Mouse (Mus musculus) midbrain, embryonic 15.5 days (tissue): ENCODE results near the gene AC134908.4. TPM values are rescaled to one million over a fixed set of nuclear protein-coding genes. Genes with fewer than 3 reads are reported as not detected.

Experiments used
- ATAC-seq: fragments of 200-750 bp; cut with Nextera tagmentation; replicated peaks from 2 replicates; pipeline ENCODE4 v1.8.0; 2017; ENCODE audit warnings: moderate TSS enrichment
- H3K27ac ChIP-seq: fragments of 300-500 bp; sonication (generic); 2 replicates; pipeline ENCODE4 v1.5.1; 2015; ENCODE audit warnings: mild to moderate bottlenecking, inconsistent platforms
- H3K27me3 ChIP-seq: fragments of 300-500 bp; sonication (generic); replicated peaks from 2 replicates; pipeline ENCODE4 v1.6.1; 2015; ENCODE audit warnings: inconsistent platforms
- H3K36me3 ChIP-seq: fragments of 300-500 bp; sonication (generic); replicated peaks from 2 replicates; pipeline ENCODE4 v1.6.1; 2015; ENCODE audit warnings: inconsistent platforms
- H3K4me1 ChIP-seq: fragments of 300-500 bp; sonication (generic); 2 replicates; pipeline ENCODE4 v1.6.1; 2015; ENCODE audit warnings: inconsistent platforms
- H3K4me2 ChIP-seq: fragments of 300-500 bp; sonication (generic); 2 replicates; pipeline ENCODE4 v1.6.1; 2015; ENCODE audit warnings: inconsistent platforms, mild to moderate bottlenecking, moderate library complexity
- H3K4me3 ChIP-seq: fragments of 300-500 bp; sonication (generic); 2 replicates; pipeline ENCODE4 v1.5.1; 2015; ENCODE audit warnings: mild to moderate bottlenecking, inconsistent platforms
- H3K9ac ChIP-seq: fragments of 300-500 bp; sonication (generic); 2 replicates; pipeline ENCODE4 v1.6.1; 2015; ENCODE audit warnings: mild to moderate bottlenecking, inconsistent platforms
- H3K9me3 ChIP-seq: fragments of 300-500 bp; sonication (generic); 2 replicates; pipeline ENCODE4 v1.6.1; 2016; ENCODE audit warnings: inconsistent platforms
- WGBS: fragments of 180-500 bp; shearing (Covaris S2); methylation state at CpG from one replicate; pipeline ENCODE4 v1.1.7; 2015; ENCODE audit warnings: mixed read lengths; 5-methylcytosine and 5-hydroxymethylcytosine counted together
- polyA plus RNA-seq: library from polyadenylated mRNA; unstranded; fragments of >200 nt; fragmentation: Nextera tagmentation; extraction: Ambion mirVana; gene quantifications from 2 replicates; pipeline ENCODE4 v1.2.1, GENCODE M21; 2015

The AC134908.4 gene
- polyA plus RNA-seq, 1 experiment from 2014 or later = 1.3 TPM

DNA sequence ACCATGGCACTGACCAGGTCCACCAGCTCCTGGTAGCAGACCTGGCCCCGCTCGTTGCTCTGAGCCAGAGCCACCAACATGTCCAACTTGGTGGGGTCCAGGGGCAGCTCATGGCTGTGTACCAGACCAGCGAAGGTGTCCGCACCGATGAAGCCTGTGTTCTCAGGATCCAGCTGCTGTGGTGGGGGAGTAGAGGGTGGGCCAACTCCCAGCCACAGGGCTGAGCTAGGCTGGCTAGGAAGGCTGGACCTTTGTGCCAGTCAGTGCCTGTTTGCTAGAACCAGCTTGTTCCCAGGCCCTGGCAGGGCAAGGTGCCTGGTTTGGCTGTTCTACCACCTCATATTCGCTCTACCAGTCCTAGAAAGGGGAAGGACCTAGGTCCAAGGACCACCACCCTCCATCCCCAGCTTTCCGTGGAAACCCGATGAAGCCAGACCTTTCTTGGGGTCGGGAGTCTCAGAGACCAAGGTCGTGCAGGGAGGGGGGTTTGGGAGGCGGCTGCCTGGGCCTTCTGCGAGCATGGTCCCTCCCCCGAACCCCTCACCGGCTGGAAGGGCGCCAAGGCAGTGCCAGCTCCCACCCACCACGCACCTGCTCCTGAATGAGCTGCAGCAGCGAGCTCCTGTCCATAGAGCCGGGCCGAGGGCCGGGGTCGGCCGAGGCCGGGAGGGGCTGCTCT is 41.1 kb upstream of the AC134908.4 start:
- peaks cover 56% of the 10 kb centered on the region for H3K4me1 ChIP-seq
- H3K27ac ChIP-seq = peak overlapping the region; percentile 82
- peak overlapping the region; percentile 80 for H3K4me2 ChIP-seq
- ATAC-seq = no peak
- peak overlapping the region; percentile 48 for H3K4me3 ChIP-seq
- peaks cover 22% of the 10 kb centered on the region for H3K36me3 ChIP-seq
- H3K9ac ChIP-seq = peak overlapping the region; percentile 70
- no peaks in the 10 kb centered on the region for H3K9me3 ChIP-seq
- 20% methylated on average over 23 of the region's 23 CpGs for WGBS
- H3K27me3 ChIP-seq = no peaks in the 10 kb centered on the region

GRCm38 (mm10) chr17:25835816-25836215 is 40.4 kb upstream of the AC134908.4 start:
- Histone ChIP-seq H3K36me3 (peaks cover 22% of the 10 kb centered on the region), H3K9ac (peak overlapping the region; percentile 70; the same call in 1 of the 2 replicates), H3K4me1 (peaks cover 64% of the 10 kb centered on the region), H3K4me2 (peak overlapping the region; percentile 80), H3K9me3 (no peaks in the 10 kb centered on the region), H3K27me3 (no peaks in the 10 kb centered on the region), H3K4me3 (peak overlapping the region; percentile 48), H3K27ac (no peak overlapping the region)
- no peak for ATAC-seq
- 94% methylated on average over 16 of the region's 16 CpGs for WGBS

DNA sequence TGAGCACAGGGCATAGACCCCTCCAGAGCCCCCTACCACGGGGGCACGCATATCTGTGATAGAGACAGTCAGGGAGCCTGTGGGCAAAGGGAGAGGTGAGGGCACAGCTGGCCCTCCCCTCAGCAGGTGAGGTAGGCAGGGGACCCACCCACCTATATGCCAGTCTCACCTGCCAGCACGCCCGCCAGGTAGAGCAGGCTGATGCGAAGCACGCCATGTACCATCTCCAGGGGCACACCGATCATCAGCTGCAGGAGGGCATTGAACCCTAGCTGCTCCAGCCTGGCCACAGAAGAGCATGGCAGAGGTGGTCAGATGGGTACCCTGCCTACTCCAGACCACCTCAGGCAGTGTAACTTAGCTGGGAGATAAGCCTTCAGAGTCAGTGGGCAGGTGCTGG is 39.8 kb upstream of the AC134908.4 start:
- Histone ChIP-seq H3K36me3 (peaks cover 22% of the 10 kb centered on the region; the same call in 1 of the 2 replicates), H3K4me2 (peak overlapping the region; percentile 95; the same call in 1 of the 2 replicates), H3K27me3 (no peaks in the 10 kb centered on the region), H3K4me1 (peaks cover 69% of the 10 kb centered on the region), H3K4me3 (no peak overlapping the region), H3K27ac (no peak overlapping the region), H3K9me3 (no peaks in the 10 kb centered on the region), H3K9ac (0 out of 2 replicates have a peak overlapping the region, but pooled peaks have one; percentile 70)
- 93% methylated on average over 7 of the region's 7 CpGs for WGBS
- no peak for ATAC-seq

DNA sequence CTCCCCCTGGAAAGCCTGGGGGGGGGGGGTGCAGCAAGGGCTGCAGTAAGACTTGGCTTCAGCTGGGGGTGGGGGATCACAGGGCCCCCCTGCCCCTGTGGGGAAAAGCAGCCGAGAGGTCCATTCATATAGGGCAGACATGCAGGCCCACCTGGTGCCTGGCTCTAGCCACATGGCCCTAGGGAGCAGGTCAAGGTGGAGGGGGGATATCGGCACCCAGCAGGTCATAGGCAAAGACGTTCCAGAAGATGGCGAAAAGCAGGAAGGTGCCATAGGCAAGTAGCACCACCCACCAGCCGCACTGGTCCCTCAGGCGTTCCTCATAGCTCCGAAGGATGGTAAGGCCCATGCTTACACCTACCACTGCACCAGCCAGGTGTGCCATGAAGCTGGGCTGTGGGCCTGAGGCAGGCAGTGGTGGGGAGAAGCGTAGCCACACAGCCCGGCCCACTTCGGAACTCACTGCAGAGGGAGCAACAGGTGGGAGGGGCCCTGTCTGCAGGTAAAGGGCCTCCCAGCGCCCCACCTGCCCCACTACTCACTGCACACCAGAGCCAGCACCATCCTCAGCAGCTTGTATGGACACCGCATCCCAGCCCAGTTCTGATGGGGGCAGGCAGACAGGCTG is 39.2 kb upstream of the AC134908.4 start:
- Histone ChIP-seq H3K4me2 (peak overlapping the region; percentile 95), H3K9ac (peak overlapping the region; percentile 77; the same call in 1 of the 2 replicates), H3K9me3 (no peaks in the 10 kb centered on the region), H3K4me1 (peaks cover 75% of the 10 kb centered on the region), H3K4me3 (peak overlapping the region; percentile 80), H3K27me3 (no peaks in the 10 kb centered on the region), H3K27ac (0 out of 2 replicates have a peak overlapping the region, but pooled peaks have one; percentile 96), H3K36me3 (0 out of 2 replicates have a peak, but pooled peaks cover 24% of the 10 kb centered on the region)
- no peak for ATAC-seq
- WGBS = 89% methylated on average over 12 of the region's 12 CpGs

GRCm38 (mm10) chr17:25833961-25834594 is 38.6 kb upstream of the AC134908.4 start:
- Histone ChIP-seq H3K9me3 (no peaks in the 10 kb centered on the region), H3K4me2 (peak overlapping the region; percentile 95), H3K27ac (peak overlapping the region; percentile 96), H3K4me3 (peak overlapping the region; percentile 80), H3K4me1 (peaks cover 80% of the 10 kb centered on the region), H3K36me3 (0 out of 2 replicates have a peak, but pooled peaks cover 19% of the 10 kb centered on the region), H3K27me3 (no peaks in the 10 kb centered on the region), H3K9ac (peak overlapping the region; percentile 77)
- ATAC-seq = no peak
- 59% methylated on average over 6 of the region's 6 CpGs for WGBS

DNA sequence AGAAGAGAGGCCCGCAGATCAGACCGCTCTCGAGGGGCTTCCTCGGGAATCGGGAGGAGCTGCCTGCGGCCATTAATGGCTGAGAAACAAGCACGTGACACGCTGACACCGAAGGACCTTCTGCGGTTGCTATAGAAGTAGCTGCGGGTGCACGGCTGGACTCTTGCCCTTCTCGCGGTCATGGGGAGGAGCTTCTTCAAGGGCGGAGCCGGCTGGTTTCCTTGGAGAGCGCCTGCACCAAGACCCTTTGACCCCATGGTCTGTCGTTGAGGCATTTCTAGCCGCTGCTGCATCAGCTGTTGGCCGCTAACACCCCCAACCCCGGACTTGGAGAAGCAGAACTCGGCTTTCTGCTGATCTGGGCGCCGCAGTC is 37.8 kb upstream of the AC134908.4 start, which contains the start of gene Stub1:
Gene Stub1 (minus strand): TSS at position 114 of the 373 bp plus-strand sequence.
- WGBS = under 1% methylated on average over 24 of the region's 24 CpGs
- Histone ChIP-seq H3K9ac (peak within 1 kb of the TSS; percentile 77), H3K9me3 (no peaks in the 10 kb centered on the region), H3K4me2 (peak within 1 kb of the TSS; percentile 95), H3K27ac (peak within 1 kb of the TSS; percentile 96), H3K4me1 (peaks cover 84% of the 10 kb centered on the region), H3K4me3 (peak within 1 kb of the TSS; percentile 80), H3K36me3 (0 out of 2 replicates have a peak, but pooled peaks cover 19% of the 10 kb centered on the region), H3K27me3 (no peaks in the 10 kb centered on the region)
- ATAC-seq = peak; percentile 41

- under 1% methylated on average over 76 of the region's 77 CpGs for WGBS
- Histone ChIP-seq H3K9ac (peak overlapping the region; percentile 77), H3K36me3 (0 out of 2 replicates have a peak, but pooled peaks cover 21% of the 10 kb centered on the region), H3K27me3 (no peaks in the 10 kb centered on the region), H3K4me2 (peak overlapping the region; percentile 95), H3K4me3 (peak overlapping the region; percentile 80), H3K27ac (peak overlapping the region; percentile 96), H3K4me1 (peaks cover 84% of the 10 kb centered on the region), H3K9me3 (no peaks in the 10 kb centered on the region)
- peak; percentile 91 for ATAC-seq
Observed at GRCm38 (mm10) chr17:25832436-25833290, 37.2 kb upstream of the AC134908.4 start.

DNA sequence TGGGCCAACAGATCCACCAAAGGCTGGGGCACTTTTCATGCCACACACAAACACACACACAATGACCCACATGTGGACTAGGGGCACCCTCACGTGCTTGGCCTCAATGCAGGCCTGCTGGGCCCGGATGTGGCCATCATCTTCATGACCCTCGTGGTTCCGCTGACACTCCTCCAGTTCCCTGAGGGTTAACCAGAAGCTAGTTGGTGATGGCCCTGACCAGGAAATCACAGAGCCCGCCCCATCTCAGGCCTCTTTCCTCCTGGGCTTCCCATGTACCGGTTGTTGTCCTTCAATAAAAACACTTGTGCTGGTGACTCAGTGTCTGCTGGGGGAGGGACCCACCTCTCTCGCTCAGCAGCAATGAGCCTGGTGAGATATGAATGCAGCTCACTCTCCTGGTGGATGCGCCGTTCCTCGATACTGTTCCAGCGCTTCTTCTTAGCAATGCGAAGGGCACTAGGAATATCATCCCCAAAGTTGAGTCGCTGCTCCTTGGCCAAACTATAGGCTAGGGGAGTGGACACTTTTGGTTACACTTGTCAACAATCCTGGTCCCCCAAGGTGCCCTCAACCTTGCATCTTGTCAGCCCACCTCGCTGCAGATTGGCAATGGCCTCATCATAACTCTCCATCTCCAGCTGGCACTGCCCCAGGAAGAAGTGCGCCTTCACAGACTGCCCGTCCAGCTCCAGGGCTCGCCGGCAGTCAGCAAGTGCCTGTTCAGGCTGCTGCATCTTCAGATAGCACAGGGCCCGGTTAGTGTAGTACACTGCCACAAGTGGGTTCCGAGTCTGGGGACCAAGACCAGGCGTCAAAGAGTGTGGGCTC is 36.2 kb upstream of the AC134908.4 start:
- 63% methylated on average over 21 of the region's 21 CpGs for whole genome bisulfite sequencing
- Histone ChIP-seq H3K27ac (peak overlapping the region; percentile 96), H3K4me3 (peak overlapping the region; percentile 80), H3K27me3 (no peaks in the 10 kb centered on the region), H3K4me1 (peaks cover 84% of the 10 kb centered on the region), H3K9me3 (no peaks in the 10 kb centered on the region), H3K36me3 (0 out of 2 replicates have a peak, but pooled peaks cover 30% of the 10 kb centered on the region), H3K4me2 (peak overlapping the region; percentile 95), H3K9ac (peak overlapping the region; percentile 77)
- ATAC-seq = no peak

DNA sequence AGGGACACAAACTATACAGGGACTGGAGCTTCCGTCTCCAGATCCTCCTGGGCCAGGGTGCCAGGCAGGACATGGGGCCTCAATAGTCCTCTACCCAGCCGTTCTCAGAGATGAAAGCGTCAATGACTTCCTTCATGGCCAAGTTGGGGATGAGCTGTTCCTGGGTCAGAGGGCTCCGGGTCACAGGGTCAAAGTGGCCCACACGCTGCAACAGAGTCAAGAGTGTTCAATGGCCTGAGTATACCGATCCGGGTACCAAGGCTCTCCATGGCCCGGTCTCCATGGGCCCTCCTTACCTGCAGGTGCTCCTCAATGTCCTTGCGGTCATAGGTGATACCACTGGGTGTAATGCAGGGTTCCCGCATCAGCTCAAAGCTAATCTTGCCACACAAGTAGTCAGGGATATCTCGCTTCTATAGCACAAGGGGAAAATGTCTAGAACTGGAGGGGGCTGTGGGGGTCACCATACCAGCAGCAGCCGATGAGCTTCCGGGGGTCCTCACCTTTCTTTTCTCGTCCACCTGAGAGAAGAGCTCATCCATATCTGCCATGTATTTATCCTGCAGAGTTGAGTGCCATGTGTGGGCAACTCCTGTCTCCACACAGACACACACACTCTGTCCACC is 35.5 kb upstream of the AC134908.4 start:
- Histone ChIP-seq H3K36me3 (0 out of 2 replicates have a peak, but pooled peaks cover 31% of the 10 kb centered on the region), H3K27ac (no peak overlapping the region), H3K4me1 (peaks cover 84% of the 10 kb centered on the region), H3K9me3 (no peaks in the 10 kb centered on the region), H3K27me3 (no peaks in the 10 kb centered on the region), H3K4me2 (peak overlapping the region; percentile 95), H3K9ac (no peak overlapping the region), H3K4me3 (no peak overlapping the region; the same call in 1 of the 2 replicates)
- ATAC-seq = no peak
- WGBS = 86% methylated on average over 14 of the region's 14 CpGs

DNA sequence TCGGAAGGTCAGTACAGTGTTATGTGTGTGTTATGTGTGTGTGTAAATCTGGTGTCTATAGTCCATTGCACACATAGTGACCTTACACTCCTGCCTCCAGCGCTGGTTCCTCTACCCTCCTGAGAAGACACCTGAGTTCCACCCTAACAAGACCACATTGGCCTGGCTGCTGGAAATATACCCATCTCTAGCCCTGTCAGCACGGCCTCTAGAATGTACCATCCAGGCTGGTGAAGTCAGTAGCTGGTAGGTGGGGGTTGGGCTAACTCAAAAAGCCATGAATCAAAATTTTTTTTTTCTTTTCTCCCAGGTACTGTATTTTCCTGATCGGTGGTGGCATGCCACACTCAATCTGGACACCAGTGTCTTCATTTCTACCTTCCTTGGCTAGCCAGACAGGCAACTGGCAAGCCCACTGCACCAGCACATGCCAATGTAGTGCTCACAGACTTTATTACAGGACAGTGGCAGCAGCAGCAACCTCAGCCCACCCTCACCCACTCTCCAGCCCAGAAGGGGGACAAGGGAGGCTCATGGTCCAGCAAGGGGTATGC is 34.8 kb upstream of the AC134908.4 start:
- Histone ChIP-seq H3K4me1 (peaks cover 84% of the 10 kb centered on the region), H3K4me2 (peak overlapping the region; percentile 80), H3K36me3 (0 out of 2 replicates have a peak, but pooled peaks cover 31% of the 10 kb centered on the region), H3K9ac (no peak overlapping the region), H3K27ac (no peak overlapping the region), H3K9me3 (no peaks in the 10 kb centered on the region), H3K4me3 (peak overlapping the region; percentile 66), H3K27me3 (no peaks in the 10 kb centered on the region)
- WGBS = 94% methylated on average over 4 of the region's 4 CpGs
- ATAC-seq = no peak
